Mouse (Mus musculus): ENCODE measurements around the gene Gpatch8.

Gene Gpatch8

GRCm38 (mm10) chr11:102434816-102435705 lies 121.1 kb downstream of the Gpatch8 start:
- DNase-seq (ENCODE audit: low read depth, low spot score): no peak

GRCm38 (mm10) chr11:102434406-102434805 lies 121.8 kb downstream of the Gpatch8 start:
- DNase-seq (ENCODE audit: low read depth, low spot score): peak; percentile 89

GRCm38 (mm10) chr11:102433866-102434265 lies 122.3 kb downstream of the Gpatch8 start:
- no peak for DNase-seq (ENCODE audit: low read depth, low spot score)

GRCm38 (mm10) chr11:102432896-102433295 lies 123.3 kb downstream of the Gpatch8 start:
- no peak for DNase-seq (ENCODE audit: low read depth, low spot score)

DNA sequence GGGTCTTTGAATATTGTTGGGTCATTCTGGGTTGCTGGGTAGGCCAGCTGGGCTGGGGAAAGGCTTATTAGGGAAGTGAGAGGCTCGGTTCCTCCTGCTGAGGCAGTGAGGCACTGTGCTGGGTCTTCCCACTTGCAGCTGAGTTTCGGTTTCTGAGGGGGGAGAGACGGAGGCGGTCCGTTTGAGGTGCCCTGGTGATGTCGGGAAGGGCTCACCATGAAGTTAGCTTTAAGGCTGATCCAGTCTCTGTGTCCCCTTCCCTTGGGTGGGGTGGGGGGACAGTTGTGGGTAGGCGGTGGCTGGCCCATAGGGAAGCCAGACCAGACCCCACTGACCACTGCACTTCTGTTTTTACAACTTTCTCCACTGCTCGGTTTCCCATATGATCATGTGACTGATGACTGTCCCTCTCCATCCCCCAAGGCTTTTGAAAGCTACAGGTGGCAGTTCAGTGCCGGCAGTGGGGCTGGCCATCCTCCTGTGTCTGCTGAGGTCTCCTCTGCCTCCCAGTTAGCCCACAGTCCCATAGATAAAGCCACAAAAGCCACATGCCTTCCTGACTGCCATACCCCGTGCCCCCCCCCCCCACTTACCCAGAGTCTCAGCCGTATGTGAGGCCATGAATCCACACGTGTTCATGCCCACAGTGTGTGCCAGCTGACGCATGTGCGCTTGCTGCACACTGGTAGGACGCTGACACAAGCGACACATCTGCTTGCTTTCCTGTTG lies 123.9 kb downstream of the Gpatch8 start:
- DNase-seq (ENCODE audit: low read depth, low spot score): no peak

GRCm38 (mm10) chr11:102431728-102432114 lies 124.5 kb downstream of the Gpatch8 start:
- DNase-seq (ENCODE audit: low read depth, low spot score): no peak

GRCm38 (mm10) chr11:102431018-102431645 lies 125.1 kb downstream of the Gpatch8 start:
- peak; percentile 94 for DNase-seq (ENCODE audit: low read depth, low spot score)

DNA sequence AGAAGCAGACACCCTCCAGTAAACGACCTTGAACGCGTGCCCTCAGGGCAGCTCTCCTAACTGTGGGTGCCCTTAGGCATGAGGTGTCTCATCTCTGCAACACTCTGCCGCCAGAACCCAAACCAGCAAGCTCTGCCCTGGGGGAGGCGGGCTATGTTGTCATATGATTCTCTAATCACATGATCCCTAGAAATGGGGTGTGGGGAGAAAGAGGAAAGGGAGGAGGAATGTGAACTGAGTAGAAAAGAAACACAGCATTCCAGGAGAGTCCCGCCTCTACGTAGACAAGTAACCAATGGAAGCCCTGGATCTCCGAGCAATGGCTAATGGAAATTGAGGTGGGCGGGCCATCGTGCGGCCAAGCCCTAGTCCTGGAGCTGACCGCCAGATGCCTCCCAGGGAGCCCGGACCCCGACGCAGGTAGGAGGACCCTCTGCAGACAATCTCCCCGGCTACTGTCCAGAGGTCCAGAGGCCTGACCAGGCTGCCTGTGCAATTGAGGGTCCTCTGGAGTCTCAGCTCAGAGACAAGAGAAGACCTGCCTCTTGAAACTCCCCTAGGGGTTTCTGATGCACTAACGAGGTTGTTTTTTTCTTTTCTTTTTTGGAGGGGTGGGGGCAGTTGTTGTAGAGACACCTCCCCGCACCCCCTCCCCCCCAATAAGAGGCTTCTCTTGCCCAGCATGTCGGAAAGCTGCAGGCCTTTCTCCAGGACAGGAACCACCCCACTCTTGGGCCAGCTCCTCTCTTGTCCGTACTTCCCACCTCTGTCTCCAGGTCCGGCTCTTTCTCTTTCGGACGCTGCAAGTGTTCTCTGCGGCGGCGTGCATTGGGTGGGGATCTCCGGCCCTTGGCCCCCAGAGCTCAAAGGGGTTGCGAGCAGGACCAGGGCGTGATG lies 125.8 kb downstream of the Gpatch8 start, which contains the start of gene Grn:
Gene Grn, plus strand, starts transcription at position 195 of the 897 bp plus-strand sequence.
- peak; percentile 99 for DNase-seq (ENCODE audit: low read depth, low spot score)

DNA sequence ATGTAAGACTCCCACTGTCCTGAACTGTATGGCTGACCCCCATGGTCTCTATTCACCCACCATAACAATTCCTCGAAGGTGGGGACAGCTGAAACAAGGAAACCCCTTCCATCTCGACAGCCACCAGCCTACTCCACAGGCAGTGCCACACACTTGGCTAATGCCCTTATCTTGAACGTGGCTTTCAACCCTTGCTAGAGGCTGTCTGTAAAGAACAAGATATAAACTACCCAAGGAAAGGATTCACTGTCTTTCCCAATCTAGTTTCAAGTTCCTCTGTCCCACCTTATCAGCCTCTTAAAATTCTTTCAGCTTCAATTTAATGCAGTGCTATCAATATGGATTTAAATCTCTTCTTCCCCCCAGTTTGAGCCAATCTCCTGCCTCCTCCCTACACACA lies 126.6 kb downstream of the Gpatch8 start:
- DNase-seq (ENCODE audit: low read depth, low spot score): no peak

DNA sequence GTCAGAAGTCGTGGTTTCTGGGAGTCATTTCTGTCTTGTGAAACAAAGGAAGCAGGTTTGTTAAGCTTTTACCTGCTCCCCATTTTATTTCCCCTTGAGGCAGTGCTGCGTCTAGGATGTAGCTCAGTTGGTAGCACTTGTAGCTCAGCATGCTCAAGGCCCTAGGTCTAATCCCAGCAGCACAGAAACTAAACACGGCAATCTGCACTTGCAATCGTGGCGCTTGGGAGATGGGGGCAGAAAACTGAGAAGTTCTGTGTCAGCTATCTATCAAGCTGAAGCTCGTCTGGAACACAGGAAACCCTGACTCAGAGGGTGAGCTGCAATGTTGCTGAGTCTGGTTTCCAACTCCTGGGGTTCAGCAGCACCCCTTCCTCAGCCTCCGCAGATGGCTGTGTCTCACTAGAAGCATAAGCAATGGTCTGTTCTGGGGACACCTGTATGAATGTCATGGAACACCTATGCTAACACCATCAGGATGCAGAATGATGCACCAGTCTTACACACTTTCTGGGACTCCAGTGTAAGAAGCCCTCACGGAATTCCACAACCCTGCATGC lies 127.1 kb downstream of the Gpatch8 start:
- DNase-seq (ENCODE audit: low read depth, low spot score): no peak

Measured in R1 (cell line).